Mouse (Mus musculus) hindbrain, embryonic 11.5 days (tissue): ENCODE measurements around the gene Ppp2r2c. TPM values are rescaled to one million over a fixed set of nuclear protein-coding genes. Genes with fewer than 3 reads are reported as not detected.

ENCODE experiments used
- ATAC-seq: fragments of 200-750 bp; cut with Nextera tagmentation; 2 replicates; pipeline ENCODE4 v1.8.0; 2017; ENCODE audit warnings: mild to moderate bottlenecking, moderate TSS enrichment, moderate library complexity; ENCODE audit not compliant: low FRiP score
- DNase-seq: peaks from one replicate; pipeline ENCODE4 v3.0.0-alpha.2; 2015; ENCODE audit warnings: low spot score
- H3K27ac ChIP-seq: fragments of 300-500 bp; sonication (generic); 2 replicates; pipeline ENCODE4 v1.5.1; 2014; ENCODE audit warnings: mild to moderate bottlenecking, low read depth, low read length
- H3K27me3 ChIP-seq: fragments of 300-500 bp; sonication (generic); 2 replicates; pipeline ENCODE4 v1.6.1; 2014; ENCODE audit warnings: mild to moderate bottlenecking, low read length, moderate library complexity, mixed read lengths; ENCODE audit not compliant: control insufficient read depth, insufficient read depth
- H3K36me3 ChIP-seq: fragments of 300-500 bp; sonication (generic); 2 replicates; pipeline ENCODE4 v1.6.1; 2014; ENCODE audit warnings: mild to moderate bottlenecking, low read length, moderate library complexity, mixed read lengths; ENCODE audit not compliant: control insufficient read depth, insufficient read depth
- H3K4me1 ChIP-seq: fragments of 300-500 bp; sonication (generic); replicated peaks from 2 replicates; pipeline ENCODE4 v1.6.1; 2014; ENCODE audit warnings: low read length, mixed read lengths; ENCODE audit not compliant: control insufficient read depth, insufficient read depth
- H3K4me2 ChIP-seq: fragments of 300-500 bp; sonication (generic); replicated peaks from 2 replicates; pipeline ENCODE4 v1.6.1; 2014; ENCODE audit warnings: mild to moderate bottlenecking, low read depth, low read length
- H3K4me3 ChIP-seq: fragments of 300-500 bp; sonication (generic); 2 replicates; pipeline ENCODE4 v1.5.1; 2014; ENCODE audit warnings: low read depth, low read length
- H3K9ac ChIP-seq: fragments of 300-500 bp; sonication (generic); 2 replicates; pipeline ENCODE4 v1.6.1; 2014; ENCODE audit warnings: low read depth, low read length
- H3K9me3 ChIP-seq: fragments of 300-500 bp; sonication (generic); 2 replicates; pipeline ENCODE4 v1.6.1; 2016; ENCODE audit warnings: low read length; ENCODE audit not compliant: control insufficient read depth
- WGBS: fragments of 180-500 bp; shearing (Covaris S2); extraction: QIAGEN DNeasy Blood & Tissue Kit; methylation state at CpG from one replicate; pipeline ENCODE4 v1.1.7; 2014; 5-methylcytosine and 5-hydroxymethylcytosine counted together
- polyA plus RNA-seq: library from polyadenylated mRNA; unstranded; fragments of >200 nt; fragmentation: Nextera tagmentation; extraction: Ambion mirVana; gene quantifications from 2 replicates; pipeline ENCODE4 v1.2.1, GENCODE M21; 2014

Gene Ppp2r2c
- polyA plus RNA-seq, 1 experiment from 2014 or later: 1.9 TPM

DNA sequence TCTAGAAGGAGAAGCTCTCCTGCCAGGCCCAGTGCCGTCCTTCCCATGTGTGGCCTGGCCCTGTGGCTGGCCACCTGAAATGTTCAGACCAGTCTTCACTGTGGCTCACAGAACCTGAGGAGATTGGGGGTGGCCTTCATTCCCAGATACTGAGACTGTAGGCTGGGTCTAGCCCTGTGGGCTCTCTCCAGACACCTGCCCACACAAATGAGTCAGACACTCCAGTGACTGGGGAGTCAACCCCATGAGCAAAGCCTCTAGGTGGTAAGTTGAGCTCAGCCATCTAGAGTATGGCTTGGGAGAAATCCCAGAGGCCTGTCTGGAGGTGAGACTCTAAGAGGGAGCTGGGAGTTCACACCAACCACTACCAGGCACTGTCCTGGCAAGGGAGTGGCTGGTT is 53.6 kb downstream of the Ppp2r2c start:
- Histone ChIP-seq H3K9me3 (no peaks in the 10 kb centered on the region), H3K9ac (no peak overlapping the region), H3K36me3 (no peaks in the 10 kb centered on the region), H3K27me3 (no peaks in the 10 kb centered on the region), H3K4me1 (no peaks in the 10 kb centered on the region), H3K27ac (no peak overlapping the region), H3K4me2 (no peak overlapping the region), H3K4me3 (no peak overlapping the region)
- ATAC-seq: no peak
- WGBS: 94% methylated on average over 1 of the region's 1 CpGs
- no peak for DNase-seq

DNA sequence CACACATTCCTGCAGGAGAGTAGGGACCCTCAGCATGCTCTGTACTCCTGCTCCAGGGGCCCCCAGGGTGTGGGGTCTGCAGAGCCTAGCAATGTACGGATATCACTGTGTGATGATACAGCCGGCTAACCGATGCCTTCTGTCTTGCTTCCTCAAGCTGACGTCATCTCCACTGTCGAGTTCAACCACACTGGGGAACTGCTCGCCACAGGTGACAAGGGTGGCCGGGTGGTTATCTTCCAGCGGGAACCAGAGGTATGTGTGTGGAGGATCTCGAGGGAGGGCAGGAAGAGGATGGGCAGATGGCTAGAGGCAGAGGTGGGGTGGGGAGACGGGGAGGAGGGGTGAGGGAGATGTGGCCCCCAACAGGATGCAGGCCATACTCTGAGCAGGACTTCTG is 54.5 kb downstream of the Ppp2r2c start:
- no peaks in the 10 kb centered on the region for H3K27me3 ChIP-seq
- no peak overlapping the region for H3K27ac ChIP-seq
- DNase-seq: no peak
- no peak overlapping the region for H3K9ac ChIP-seq
- no peak overlapping the region for H3K4me2 ChIP-seq
- no peak overlapping the region for H3K4me3 ChIP-seq
- no peaks in the 10 kb centered on the region for H3K9me3 ChIP-seq
- no peak for ATAC-seq
- WGBS: 74% methylated on average over 10 of the region's 10 CpGs
- H3K36me3 ChIP-seq: no peaks in the 10 kb centered on the region
- H3K4me1 ChIP-seq: no peaks in the 10 kb centered on the region

DNA sequence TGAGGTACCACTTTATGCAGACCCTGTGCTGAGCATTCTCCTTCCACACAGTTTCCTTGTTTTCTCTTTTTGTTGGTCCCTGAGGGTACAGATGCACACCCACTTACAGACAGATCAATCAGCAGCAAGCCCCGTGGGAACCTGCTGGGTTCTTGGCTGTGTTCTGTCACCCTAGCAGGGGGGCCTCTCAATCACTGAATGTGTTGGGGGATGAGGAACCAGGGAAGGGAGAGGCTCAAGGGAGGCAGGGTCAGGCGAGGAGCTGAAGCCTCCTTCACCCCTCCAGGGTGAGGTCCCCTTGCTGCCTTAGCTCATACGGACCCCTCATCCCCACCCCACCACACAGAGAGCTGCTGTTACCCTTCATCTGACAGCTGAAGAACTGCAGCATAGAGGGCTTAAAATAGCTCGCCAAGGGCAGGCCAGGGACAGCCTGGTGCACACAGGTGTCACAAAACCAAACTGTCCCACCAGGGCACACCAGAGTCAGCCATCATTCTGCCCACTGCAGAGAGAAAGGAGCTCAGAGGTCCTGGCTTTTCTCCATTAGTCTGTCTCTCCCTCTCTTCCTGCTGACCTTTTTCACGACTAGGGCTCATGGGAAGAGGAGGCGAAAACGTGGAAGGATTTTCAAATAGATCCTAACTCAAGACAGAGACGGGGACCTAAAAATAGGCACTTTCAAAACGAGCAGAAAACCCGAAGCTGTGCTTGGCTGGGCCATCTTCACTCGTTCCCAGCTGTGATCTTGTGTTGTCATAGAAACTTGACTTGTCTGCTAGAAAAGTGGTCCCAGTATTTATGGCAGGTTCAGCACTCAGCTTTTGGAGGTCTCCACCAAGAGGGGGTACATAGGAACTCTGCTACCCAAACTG is 55.8 kb downstream of the Ppp2r2c start:
- no peak overlapping the region for H3K4me3 ChIP-seq
- H3K36me3 ChIP-seq: no peaks in the 10 kb centered on the region
- no peaks in the 10 kb centered on the region for H3K9me3 ChIP-seq
- no peaks in the 10 kb centered on the region for H3K4me1 ChIP-seq
- no peak overlapping the region for H3K4me2 ChIP-seq
- no peaks in the 10 kb centered on the region for H3K27me3 ChIP-seq
- WGBS: 52% methylated on average over 11 of the region's 11 CpGs
- H3K9ac ChIP-seq: no peak overlapping the region
- ATAC-seq: no peak
- DNase-seq: no peak
- no peak overlapping the region for H3K27ac ChIP-seq

DNA sequence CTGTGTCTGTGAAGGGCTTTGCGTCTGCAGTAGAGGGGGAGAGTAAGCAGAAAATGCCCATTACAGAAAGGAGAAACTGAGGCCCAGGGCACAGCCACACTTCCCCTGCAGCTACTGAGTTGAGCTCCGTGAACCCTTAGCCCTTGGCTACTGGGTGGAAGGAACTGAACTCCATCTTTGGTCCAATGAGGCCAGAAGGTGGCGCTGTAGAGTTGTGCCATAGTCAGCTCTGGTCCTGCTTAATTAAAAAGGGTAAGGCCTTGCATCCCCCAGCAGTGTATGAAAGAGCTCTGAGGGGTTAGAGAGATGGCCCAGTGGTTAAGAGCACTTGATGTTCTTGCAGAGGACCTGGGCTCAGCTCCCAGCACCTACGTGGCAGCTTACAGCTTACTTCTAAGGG is 60.4 kb downstream of the Ppp2r2c start:
- H3K36me3 ChIP-seq: no peaks in the 10 kb centered on the region
- H3K9me3 ChIP-seq: no peaks in the 10 kb centered on the region
- 46% methylated on average over 4 of the region's 4 CpGs for WGBS
- H3K9ac ChIP-seq: no peak overlapping the region
- no peak overlapping the region for H3K27ac ChIP-seq
- H3K4me3 ChIP-seq: no peak overlapping the region
- DNase-seq (peak; percentile 60), ATAC-seq (no peak)
- H3K4me2 ChIP-seq: no peak overlapping the region
- no peaks in the 10 kb centered on the region for H3K27me3 ChIP-seq
- H3K4me1 ChIP-seq: no peaks in the 10 kb centered on the region

DNA sequence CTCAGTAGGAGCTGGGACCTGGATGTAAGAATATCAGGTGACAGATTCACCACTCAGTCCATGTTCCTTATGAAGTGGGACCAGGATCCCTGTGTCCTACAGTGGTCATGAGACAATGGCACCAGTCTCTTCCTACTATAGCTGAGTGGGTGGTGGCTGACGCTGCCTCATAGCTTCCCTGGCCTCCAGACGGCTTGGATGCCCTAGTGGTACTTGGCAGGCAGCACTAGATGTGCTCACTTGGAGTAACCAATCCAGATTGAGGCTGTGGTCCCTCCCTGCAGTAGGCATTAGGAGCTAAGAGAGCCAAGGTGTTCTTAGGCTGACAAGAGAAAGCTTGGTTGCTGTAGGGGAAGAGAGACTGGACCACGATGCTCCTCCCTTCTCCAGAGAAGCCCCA is 61.1 kb downstream of the Ppp2r2c start:
- Histone ChIP-seq H3K4me2 (no peak overlapping the region), H3K9me3 (no peaks in the 10 kb centered on the region), H3K9ac (no peak overlapping the region), H3K4me3 (no peak overlapping the region), H3K4me1 (no peaks in the 10 kb centered on the region), H3K27me3 (no peaks in the 10 kb centered on the region), H3K27ac (no peak overlapping the region), H3K36me3 (no peaks in the 10 kb centered on the region)
- DNase-seq: no peak
- WGBS: 73% methylated on average over 3 of the region's 3 CpGs
- ATAC-seq: no peak

DNA sequence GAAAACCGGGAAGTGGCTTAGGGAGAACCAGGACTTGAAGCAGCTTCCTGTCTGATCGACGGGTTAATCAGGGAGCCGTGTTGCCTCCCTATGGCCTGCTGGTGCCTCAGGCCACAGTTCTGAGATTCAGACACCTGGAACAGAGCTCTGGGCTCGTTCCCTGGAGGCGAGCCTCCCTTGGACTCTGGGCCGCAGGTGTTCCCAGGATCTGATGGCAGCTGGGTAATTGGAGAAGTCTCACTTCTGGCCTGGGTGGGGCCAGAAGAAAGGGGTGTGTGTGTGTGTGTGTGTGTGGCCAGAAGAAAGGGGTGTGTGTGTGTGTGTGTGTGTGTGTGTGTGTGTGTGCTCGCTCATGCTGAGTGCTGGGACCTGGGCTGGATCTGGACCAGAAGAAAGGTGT is 65.1 kb downstream of the Ppp2r2c start:
- no peak for DNase-seq
- 54% methylated on average over 7 of the region's 8 CpGs for WGBS

DNA sequence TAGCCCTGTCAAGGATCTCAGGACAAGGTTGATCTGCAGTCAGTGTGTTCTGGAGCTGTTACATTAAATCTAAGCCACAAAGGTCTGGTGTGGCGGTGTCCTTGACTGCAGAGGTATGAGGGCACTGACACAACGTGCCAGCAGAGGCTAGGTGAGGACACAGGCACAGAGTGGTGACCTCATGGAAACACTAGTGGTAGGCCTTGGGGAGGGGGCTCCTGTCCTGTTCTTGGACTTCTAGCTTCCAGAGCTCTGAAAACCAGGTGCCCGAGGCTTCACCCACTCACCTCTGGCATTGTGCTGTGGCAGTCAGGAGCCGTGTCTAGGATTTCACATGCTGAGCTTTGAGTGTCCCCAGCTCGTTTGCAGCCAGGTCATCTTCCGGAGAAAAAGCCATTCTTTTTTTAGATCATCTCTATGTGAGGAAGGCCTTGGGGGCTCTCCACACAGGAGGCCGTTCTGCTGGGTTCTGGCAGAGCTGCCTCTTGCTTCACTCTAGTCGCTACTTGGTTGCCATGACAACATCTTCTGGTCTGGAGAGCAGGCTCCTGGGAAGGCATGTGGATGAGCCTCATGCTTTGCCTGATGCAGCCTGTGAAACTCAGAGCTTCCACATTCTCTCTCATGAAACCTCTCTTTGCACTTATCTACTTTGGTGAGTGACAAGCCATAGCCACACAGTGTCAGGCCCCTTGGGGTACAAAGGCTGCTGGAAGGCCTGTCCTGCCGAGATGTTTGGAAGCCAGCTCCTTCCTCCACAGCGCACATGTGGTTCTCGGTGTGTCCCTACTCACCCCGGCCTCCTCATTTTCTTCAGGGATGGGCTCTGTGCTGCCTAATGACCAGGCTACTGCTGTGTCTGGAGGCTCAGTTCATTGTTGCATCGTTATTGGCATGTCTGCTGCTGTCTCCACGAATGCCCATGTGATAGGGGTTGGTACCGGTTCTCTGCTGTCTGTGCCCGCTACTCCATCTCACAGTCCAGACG is 67.5 kb downstream of the Ppp2r2c start:
- H3K27me3 ChIP-seq: no peaks in the 10 kb centered on the region
- no peak overlapping the region for H3K4me3 ChIP-seq
- 63% methylated on average over 17 of the region's 17 CpGs for WGBS
- H3K36me3 ChIP-seq: no peaks in the 10 kb centered on the region
- no peaks in the 10 kb centered on the region for H3K4me1 ChIP-seq
- H3K9me3 ChIP-seq: no peaks in the 10 kb centered on the region
- H3K27ac ChIP-seq: no peak overlapping the region
- DNase-seq (peak; percentile 47), ATAC-seq (peak; percentile 63; the same call in 1 of the 2 replicates)
- H3K9ac ChIP-seq: no peak overlapping the region
- H3K4me2 ChIP-seq: no peak overlapping the region

More for the DNA sequence above, 65.1 kb downstream of the Ppp2r2c start:
- ATAC-seq: no peak
- Histone ChIP-seq H3K4me2 (no peak overlapping the region), H3K9me3 (no peaks in the 10 kb centered on the region), H3K27me3 (no peaks in the 10 kb centered on the region), H3K4me1 (no peaks in the 10 kb centered on the region), H3K9ac (no peak overlapping the region), H3K27ac (no peak overlapping the region), H3K4me3 (no peak overlapping the region), H3K36me3 (no peaks in the 10 kb centered on the region)

DNA sequence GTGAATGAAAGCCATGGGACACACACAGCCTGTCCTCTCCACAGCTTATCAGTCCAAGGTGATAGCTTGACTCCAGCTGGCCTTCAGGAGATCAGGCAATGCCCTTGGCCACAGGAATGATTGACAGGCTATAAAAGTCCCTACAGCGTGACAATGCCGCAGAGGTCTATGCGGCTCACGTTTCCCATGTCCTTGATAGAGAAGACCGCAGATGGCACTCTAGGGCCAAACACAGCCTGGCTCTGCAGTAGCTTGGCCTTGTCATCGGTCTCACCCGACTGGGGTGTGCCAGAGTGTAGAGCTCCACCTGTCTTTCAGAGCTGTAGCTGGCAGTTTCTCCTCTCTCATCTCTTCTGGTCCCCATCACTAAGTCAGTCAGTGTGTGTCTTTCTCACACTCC is 68.2 kb downstream of the Ppp2r2c start:
- H3K27me3 ChIP-seq: no peaks in the 10 kb centered on the region
- WGBS: 81% methylated on average over 7 of the region's 7 CpGs
- H3K4me1 ChIP-seq: no peaks in the 10 kb centered on the region
- ATAC-seq: no peak
- DNase-seq: no peak
- no peaks in the 10 kb centered on the region for H3K36me3 ChIP-seq
- no peak overlapping the region for H3K4me3 ChIP-seq
- H3K9ac ChIP-seq: no peak overlapping the region
- H3K27ac ChIP-seq: no peak overlapping the region
- H3K4me2 ChIP-seq: no peak overlapping the region
- no peaks in the 10 kb centered on the region for H3K9me3 ChIP-seq
